Mouse (Mus musculus): ENCODE data around the gene Snx18. TPM values are rescaled to one million over a fixed set of nuclear protein-coding genes. Genes with fewer than 3 reads are reported as not detected.

The Snx18 gene
- polyA plus RNA-seq, 1 experiment from 2014 or later: 9.0 TPM

DNA sequence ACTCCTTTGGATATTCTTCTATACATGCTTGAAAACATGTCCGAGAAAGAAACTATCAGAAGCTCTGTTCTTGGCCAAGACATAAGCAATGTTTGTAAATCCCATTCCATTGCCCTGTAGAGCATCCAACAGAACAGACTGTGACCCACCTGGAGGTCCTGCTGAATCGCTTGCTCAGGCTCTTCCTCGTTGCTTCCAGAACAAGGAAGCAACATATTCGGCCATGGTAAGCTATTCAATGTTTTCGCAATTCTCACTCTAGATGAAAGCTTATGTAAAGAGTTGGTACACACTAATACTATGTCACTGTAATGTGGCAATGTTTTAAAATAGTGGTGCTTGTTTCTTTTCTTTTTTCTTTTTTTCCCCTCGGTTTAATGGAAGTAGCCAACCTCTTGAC lies 76.0 kb downstream of the Snx18 start:
- H3K9me3 ChIP-seq: no peaks in the 10 kb centered on the region
- no peaks in the 10 kb centered on the region for H3K4me1 ChIP-seq
- no peaks in the 10 kb centered on the region for H3K27me3 ChIP-seq (replicated peaks)
- H3K9ac ChIP-seq: no peak overlapping the region
- H3K4me3 ChIP-seq: no peak overlapping the region
- H3K4me2 ChIP-seq: no peak overlapping the region
- no peak overlapping the region for H3K27ac ChIP-seq
- 92% methylated on average over 6 of the region's 6 CpGs for WGBS
- H3K36me3 ChIP-seq (replicated peaks): no peaks in the 10 kb centered on the region
- no peak for ATAC-seq (replicated peaks)

Other genes starting within 250 kb of the Snx18 start
- 0.46 TPM in 1 of 2 replicates, not detected in the other for gene Hspb3, start 45.1 kb upstream of the Snx18 start, polyA plus RNA-seq (2015; fragmentation: Nextera tagmentation; extraction: Ambion mirVana)
- gene Arl15, start 175.9 kb upstream of the Snx18 start, polyA plus RNA-seq (2015; fragmentation: Nextera tagmentation; extraction: Ambion mirVana): 15.3 and 18.5 TPM in 2 replicates

All from midbrain, embryonic 15.5 days (tissue).